Mouse (Mus musculus) erythroblast, adult 5-6 weeks (primary cell): ENCODE measurements around the gene Olfr1375. TPM values are rescaled to one million over a fixed set of nuclear protein-coding genes. Genes with fewer than 3 reads are reported as not detected.

ENCODE experiments used
- total RNA-seq, 2 experiments: library from RNA; stranded (forward) in 1 of 2; stranded (reverse) in 1 of 2; fragments of 150-400 nt in 1 of 2; fragments of 200-764, 138-1000 nt in 1 of 2; gene quantifications; 2 replicates each; pipeline versions ENCODE4 v1.2.3 to v1.2.4; 2015 to 2017; ENCODE audit warnings: low replicate concordance in 2 of 2

The Olfr1375 gene
- total RNA-seq, 2 experiments from 2014 or later: not detected

Other genes with a start within 250 kb of the Olfr1375 start
- not detected in 2 replicates for gene Zfp354c, start 220.4 kb upstream of the Olfr1375 start, total RNA-seq (2015; ENCODE audit: low replicate concordance)
- 0.84 TPM in 1 of 2 replicates, not detected in the other for gene Zfp354c, start 220.4 kb upstream of the Olfr1375 start, total RNA-seq (2017; ENCODE audit: low replicate concordance)
- gene Zfp879, start 206.6 kb upstream of the Olfr1375 start, total RNA-seq (2015; ENCODE audit: low replicate concordance): not detected in 2 replicates
- gene Zfp879, start 206.6 kb upstream of the Olfr1375 start, total RNA-seq (2017; ENCODE audit: low replicate concordance): not detected in 2 replicates
- gene Grm6, start 197.4 kb upstream of the Olfr1375 start, total RNA-seq (2015; ENCODE audit: low replicate concordance): 2.3 TPM in 1 of 2 replicates, not detected in the other
- gene Grm6, start 197.4 kb upstream of the Olfr1375 start, total RNA-seq (2017; ENCODE audit: low replicate concordance): not detected in 2 replicates
- not detected in 2 replicates for gene Zfp454, start 160.5 kb upstream of the Olfr1375 start, total RNA-seq (2015; ENCODE audit: low replicate concordance)
- not detected in 2 replicates for gene Zfp454, start 160.5 kb upstream of the Olfr1375 start, total RNA-seq (2017; ENCODE audit: low replicate concordance)
- 0.63 TPM in 1 of 2 replicates, not detected in the other for gene Zfp2, start 131.9 kb upstream of the Olfr1375 start, total RNA-seq (2015; ENCODE audit: low replicate concordance)
- 0.56 TPM in 1 of 2 replicates, not detected in the other for gene Zfp2, start 131.9 kb upstream of the Olfr1375 start, total RNA-seq (2017; ENCODE audit: low replicate concordance)
- not detected in 2 replicates for gene Zfp354b, start 116.5 kb upstream of the Olfr1375 start, total RNA-seq (2015; ENCODE audit: low replicate concordance)
- gene Zfp354b, start 116.5 kb upstream of the Olfr1375 start, total RNA-seq (2017; ENCODE audit: low replicate concordance): not detected in 2 replicates
- gene 4933414I15Rik, start 104.3 kb upstream of the Olfr1375 start, total RNA-seq (2015; ENCODE audit: low replicate concordance): not detected in 2 replicates
- not detected in 2 replicates for gene 4933414I15Rik, start 104.3 kb upstream of the Olfr1375 start, total RNA-seq (2017; ENCODE audit: low replicate concordance)
- not detected in 2 replicates for gene Prop1, start 94.3 kb upstream of the Olfr1375 start, total RNA-seq (2015; ENCODE audit: low replicate concordance)
- not detected in 2 replicates for gene Prop1, start 94.3 kb upstream of the Olfr1375 start, total RNA-seq (2017; ENCODE audit: low replicate concordance)
- gene Olfr1378, start 81.6 kb upstream of the Olfr1375 start, total RNA-seq (2015; ENCODE audit: low replicate concordance): not detected in 2 replicates
- not detected in 2 replicates for gene Olfr1378, start 81.6 kb upstream of the Olfr1375 start, total RNA-seq (2017; ENCODE audit: low replicate concordance)
- not detected in 2 replicates for gene Olfr1377, start 66.1 kb upstream of the Olfr1375 start, total RNA-seq (2015; ENCODE audit: low replicate concordance)
- gene Olfr1377, start 66.1 kb upstream of the Olfr1375 start, total RNA-seq (2017; ENCODE audit: low replicate concordance): not detected in 2 replicates
- gene Olfr51, start 44.5 kb upstream of the Olfr1375 start, total RNA-seq (2015; ENCODE audit: low replicate concordance): not detected in 2 replicates
- gene Olfr51, start 44.5 kb upstream of the Olfr1375 start, total RNA-seq (2017; ENCODE audit: low replicate concordance): not detected in 2 replicates
- gene Olfr54, start 33.9 kb upstream of the Olfr1375 start, total RNA-seq (2015; ENCODE audit: low replicate concordance): not detected in 2 replicates
- gene Olfr54, start 33.9 kb upstream of the Olfr1375 start, total RNA-seq (2017; ENCODE audit: low replicate concordance): not detected in 2 replicates
- 0.21 TPM in 1 of 2 replicates, not detected in the other for gene Zfp354a, start 11.1 kb downstream of the Olfr1375 start, total RNA-seq (2015; ENCODE audit: low replicate concordance)
- gene Zfp354a, start 11.1 kb downstream of the Olfr1375 start, total RNA-seq (2017; ENCODE audit: low replicate concordance): not detected in 2 replicates
- gene Gm12569, start 172.4 kb downstream of the Olfr1375 start, total RNA-seq (2015; ENCODE audit: low replicate concordance): not detected in 2 replicates
- gene Gm12569, start 172.4 kb downstream of the Olfr1375 start, total RNA-seq (2017; ENCODE audit: low replicate concordance): not detected in 2 replicates
- gene Clk4, start 213.6 kb downstream of the Olfr1375 start, total RNA-seq (2015; ENCODE audit: low replicate concordance): 117 and 126 TPM in 2 replicates
- 186 and 226 TPM in 2 replicates for gene Clk4, start 213.6 kb downstream of the Olfr1375 start, total RNA-seq (2017; ENCODE audit: low replicate concordance)
- gene BC049762, start 214.9 kb downstream of the Olfr1375 start, total RNA-seq (2015; ENCODE audit: low replicate concordance): not detected in 2 replicates
- gene BC049762, start 214.9 kb downstream of the Olfr1375 start, total RNA-seq (2017; ENCODE audit: low replicate concordance): not detected in 2 replicates
- gene Col23a1, start 241.8 kb downstream of the Olfr1375 start, total RNA-seq (2015; ENCODE audit: low replicate concordance): not detected in 2 replicates
- gene Col23a1, start 241.8 kb downstream of the Olfr1375 start, total RNA-seq (2017; ENCODE audit: low replicate concordance): 0.09 and 0.14 TPM in 2 replicates